Mouse (Mus musculus): ENCODE results near the gene Scamp4. TPM values are rescaled to one million over a fixed set of nuclear protein-coding genes. Genes with fewer than 3 reads are reported as not detected.

The Scamp4 gene
- total and polyA plus RNA-seq, 2 experiments from 2014 or later = 39.2 to 44.5 TPM

GRCm38 (mm10) chr10:80611905-80612304, 9.2 kb downstream of the Scamp4 start:
- Histone ChIP-seq H3K4me2 (ENCODE audit: low read depth, low read length) (no peak overlapping the region), H3K27ac (ENCODE audit: low read depth) (no peak overlapping the region), H3K4me3 (ENCODE audit: low read depth, low read length) (no peak overlapping the region), H3K36me3 (replicated peaks; ENCODE audit: control insufficient read depth, insufficient read depth, low read length) (peaks cover 57% of the 10 kb centered on the region), H3K9ac (replicated peaks; ENCODE audit: low read depth, low read length) (no peak overlapping the region), H3K27me3 (ENCODE audit: control insufficient read depth, insufficient read depth, low read length) (no peaks in the 10 kb centered on the region), H3K4me1 (ENCODE audit: control insufficient read depth, insufficient read depth) (no peaks in the 10 kb centered on the region), H3K9me3 (replicated peaks; ENCODE audit: control insufficient read depth, low read length) (no peaks in the 10 kb centered on the region)
- 94% methylated on average over 3 of the region's 3 CpGs for WGBS
- no peak for ATAC-seq (ENCODE audit: insufficient read depth, low read depth)
- no peak for TF ChIP-seq CTCF (IDR thresholded peaks at IDR 0.05; ENCODE audit: low read depth)
- TF ChIP-seq EP300 (IDR thresholded peaks at IDR 0.05; ENCODE audit: low read depth) = no peak
- DNase-seq (ENCODE audit: low spot score) = no peak

- Histone ChIP-seq H3K9me3 (replicated peaks; ENCODE audit: control insufficient read depth, low read length) (no peaks in the 10 kb centered on the region), H3K4me1 (ENCODE audit: control insufficient read depth, insufficient read depth) (peaks cover 3% of the 10 kb centered on the region; the same call in 1 of the 2 replicates), H3K27ac (ENCODE audit: low read depth) (no peak overlapping the region), H3K4me2 (ENCODE audit: low read depth, low read length) (no peak overlapping the region), H3K4me3 (ENCODE audit: low read depth, low read length) (no peak overlapping the region), H3K9ac (replicated peaks; ENCODE audit: low read depth, low read length) (no peak overlapping the region), H3K27me3 (ENCODE audit: control insufficient read depth, insufficient read depth, low read length) (no peaks in the 10 kb centered on the region), H3K36me3 (replicated peaks; ENCODE audit: control insufficient read depth, insufficient read depth, low read length) (peaks cover 38% of the 10 kb centered on the region)
- DNase-seq (ENCODE audit: low spot score) (no peak), ATAC-seq (ENCODE audit: insufficient read depth, low read depth) (no peak)
- no peak for TF ChIP-seq CTCF (IDR thresholded peaks at IDR 0.05; ENCODE audit: low read depth)
- no peak for TF ChIP-seq EP300 (IDR thresholded peaks at IDR 0.05; ENCODE audit: low read depth)
- WGBS = 78% methylated on average over 3 of the region's 3 CpGs
Measured at GRCm38 (mm10) chr10:80613821-80614220, 11.1 kb downstream of the Scamp4 start.

- ATAC-seq (ENCODE audit: insufficient read depth, low read depth) = no peak
- Histone ChIP-seq H3K9me3 (replicated peaks; ENCODE audit: control insufficient read depth, low read length) (no peaks in the 10 kb centered on the region), H3K27ac (ENCODE audit: low read depth) (no peak overlapping the region), H3K4me3 (ENCODE audit: low read depth, low read length) (no peak overlapping the region), H3K27me3 (ENCODE audit: control insufficient read depth, insufficient read depth, low read length) (no peaks in the 10 kb centered on the region), H3K4me1 (ENCODE audit: control insufficient read depth, insufficient read depth) (peaks cover 3% of the 10 kb centered on the region; the same call in 1 of the 2 replicates), H3K4me2 (ENCODE audit: low read depth, low read length) (no peak overlapping the region), H3K36me3 (replicated peaks; ENCODE audit: control insufficient read depth, insufficient read depth, low read length) (peaks cover 33% of the 10 kb centered on the region), H3K9ac (replicated peaks; ENCODE audit: low read depth, low read length) (no peak overlapping the region)
- TF ChIP-seq EP300 (IDR thresholded peaks at IDR 0.05; ENCODE audit: low read depth) = no peak
- TF ChIP-seq CTCF (IDR thresholded peaks at IDR 0.05; ENCODE audit: low read depth) = no peak
- WGBS = 85% methylated on average over 6 of the region's 6 CpGs
- no peak for DNase-seq (ENCODE audit: low spot score)
Measured at GRCm38 (mm10) chr10:80614351-80614750, 11.7 kb downstream of the Scamp4 start.

GRCm38 (mm10) chr10:80618181-80618580, 15.5 kb downstream of the Scamp4 start:
- H3K4me1 ChIP-seq (ENCODE audit: control insufficient read depth, insufficient read depth) = peaks cover 8% of the 10 kb centered on the region; the same call in 1 of the 2 replicates
- H3K36me3 ChIP-seq (replicated peaks; ENCODE audit: control insufficient read depth, insufficient read depth, low read length) = peaks cover 23% of the 10 kb centered on the region
- 30% methylated on average over 9 of the region's 9 CpGs for WGBS
- peak; percentile 50 for DNase-seq (ENCODE audit: low spot score)
- H3K4me2 ChIP-seq (ENCODE audit: low read depth, low read length) = no peak overlapping the region
- TF ChIP-seq CTCF (IDR thresholded peaks at IDR 0.05; ENCODE audit: low read depth) = no peak
- 0 out of 2 replicates have a peak, but pooled peaks have one; percentile 35 for TF ChIP-seq EP300 (IDR thresholded peaks at IDR 0.05; ENCODE audit: low read depth)
- no peak overlapping the region for H3K9ac ChIP-seq (replicated peaks; ENCODE audit: low read depth, low read length)
- H3K9me3 ChIP-seq (replicated peaks; ENCODE audit: control insufficient read depth, low read length) = no peaks in the 10 kb centered on the region
- no peak overlapping the region for H3K4me3 ChIP-seq (ENCODE audit: low read depth, low read length)
- no peak for ATAC-seq (ENCODE audit: insufficient read depth, low read depth)
- no peaks in the 10 kb centered on the region for H3K27me3 ChIP-seq (ENCODE audit: control insufficient read depth, insufficient read depth, low read length)
- H3K27ac ChIP-seq (ENCODE audit: low read depth) = peak overlapping the region; percentile 39

- no peaks in the 10 kb centered on the region for H3K9me3 ChIP-seq (replicated peaks; ENCODE audit: control insufficient read depth, low read length)
- DNase-seq (ENCODE audit: low spot score) (no peak), ATAC-seq (ENCODE audit: insufficient read depth, low read depth) (no peak)
- no peak overlapping the region for H3K9ac ChIP-seq (replicated peaks; ENCODE audit: low read depth, low read length)
- peaks cover 10% of the 10 kb centered on the region for H3K36me3 ChIP-seq (replicated peaks; ENCODE audit: control insufficient read depth, insufficient read depth, low read length)
- WGBS = 41% methylated on average over 8 of the region's 8 CpGs
- TF ChIP-seq EP300 (IDR thresholded peaks at IDR 0.05; ENCODE audit: low read depth) (no peak), CTCF (IDR thresholded peaks at IDR 0.05; ENCODE audit: low read depth) (no peak)
- H3K27me3 ChIP-seq (ENCODE audit: control insufficient read depth, insufficient read depth, low read length) = no peaks in the 10 kb centered on the region
- no peak overlapping the region for H3K4me2 ChIP-seq (ENCODE audit: low read depth, low read length)
- no peak overlapping the region for H3K27ac ChIP-seq (ENCODE audit: low read depth)
- peaks cover 20% of the 10 kb centered on the region for H3K4me1 ChIP-seq (ENCODE audit: control insufficient read depth, insufficient read depth)
- H3K4me3 ChIP-seq (ENCODE audit: low read depth, low read length) = no peak overlapping the region
Measured at GRCm38 (mm10) chr10:80619465-80620244, 17.0 kb downstream of the Scamp4 start.
